Comparison of ENCODE assay signal across 20 mouse cellular contexts in genomic region chr14:48942882-48943281, GRCm38 (mm10).
DNase-seq lines count a peak whose midpoint lies in the region; ATAC-seq lines count a peak whose summit lies in the region.
"Had no signal": no experiment of that assay in that cellular context is flagged by ENCODE, and none has a peak within 500 bp of the region (broad histone marks: within the 10 kb centered on the region; RNA-seq: fewer than 3 reads in every experiment).

No protein-coding gene starts in this region.

- ATAC-seq in forebrain, embryonic 13.5 days: peak; percentile 65; the same call in 1 of the 2 replicates
- ATAC-seq in forebrain, embryonic 11.5 days (replicated peaks; ENCODE audit: low FRiP score): no peak
- ATAC-seq in lung, embryonic 15.5 days (ENCODE audit: borderline replicate concordance, extremely low read depth, low FRiP score, low TSS enrichment): no peak
- ATAC-seq in forebrain, embryonic 16.5 days: peak; percentile 73
- ATAC-seq in midbrain, embryonic 15.5 days (replicated peaks): peak; percentile 87
- ATAC-seq in erythroblast, adult 5-6 weeks (replicated peaks; ENCODE audit: low FRiP score, poor library complexity, severe bottlenecking): no peak
- ATAC-seq: intestine, postnatal 0 days had no signal

- no peaks in the 10 kb centered on the region for H3K36me3 ChIP-seq in forebrain, embryonic 13.5 days (ENCODE audit: poor library complexity, severe bottlenecking)
- no peaks in the 10 kb centered on the region for H3K36me3 ChIP-seq in forebrain, embryonic 11.5 days (ENCODE audit: control insufficient read depth, insufficient read depth, low read length)
- H3K36me3 ChIP-seq in lung, embryonic 15.5 days: no peaks in the 10 kb centered on the region
- H3K36me3 ChIP-seq in forebrain, embryonic 16.5 days (ENCODE audit: control insufficient read depth, insufficient read depth): no peaks in the 10 kb centered on the region
- no peaks in the 10 kb centered on the region for H3K36me3 ChIP-seq in midbrain, embryonic 15.5 days (replicated peaks)
- H3K36me3 ChIP-seq: heart, embryonic 12.5 days; limb, embryonic 12.5 days; liver, embryonic 13.5 days had no signal

- H3K27me3 ChIP-seq in forebrain, embryonic 13.5 days: no peaks in the 10 kb centered on the region
- no peaks in the 10 kb centered on the region for H3K27me3 ChIP-seq in forebrain, embryonic 11.5 days (ENCODE audit: control insufficient read depth, insufficient read depth, low read length)
- no peaks in the 10 kb centered on the region for H3K27me3 ChIP-seq in lung, embryonic 15.5 days
- no peaks in the 10 kb centered on the region for H3K27me3 ChIP-seq in forebrain, embryonic 16.5 days (replicated peaks; ENCODE audit: control insufficient read depth, insufficient read depth, low read length)
- no peaks in the 10 kb centered on the region for H3K27me3 ChIP-seq in midbrain, embryonic 15.5 days (replicated peaks)
- H3K27me3 ChIP-seq: heart, embryonic 12.5 days; limb, embryonic 12.5 days; liver, embryonic 13.5 days had no signal

- H3K4me3 ChIP-seq in forebrain, embryonic 13.5 days: no peak overlapping the region
- no peak overlapping the region for H3K4me3 ChIP-seq in forebrain, embryonic 11.5 days (ENCODE audit: low read depth, low read length)
- H3K4me3 ChIP-seq in lung, embryonic 15.5 days: no peak overlapping the region
- H3K4me3 ChIP-seq in forebrain, embryonic 16.5 days (replicated peaks; ENCODE audit: low read length): no peak overlapping the region
- H3K4me3 ChIP-seq in midbrain, embryonic 15.5 days: no peak overlapping the region
- H3K4me3 ChIP-seq: heart, embryonic 12.5 days; limb, embryonic 12.5 days; liver, embryonic 13.5 days had no signal

- 41% methylated on average over 10 of the region's 10 CpGs for whole genome bisulfite sequencing in forebrain, embryonic 13.5 days
- 38% methylated on average over 10 of the region's 10 CpGs for WGBS in forebrain, embryonic 11.5 days
- 36% methylated on average over 10 of the region's 10 CpGs for WGBS in lung, embryonic 15.5 days
- WGBS in forebrain, embryonic 16.5 days: 22% methylated on average over 10 of the region's 10 CpGs
- 13% methylated on average over 10 of the region's 10 CpGs for WGBS in midbrain, embryonic 15.5 days

- no peaks in the 10 kb centered on the region for H3K9me3 ChIP-seq in forebrain, embryonic 13.5 days (replicated peaks)
- no peaks in the 10 kb centered on the region for H3K9me3 ChIP-seq in forebrain, embryonic 11.5 days (ENCODE audit: control insufficient read depth, low read length)
- H3K9me3 ChIP-seq in lung, embryonic 15.5 days: no peaks in the 10 kb centered on the region
- H3K9me3 ChIP-seq in forebrain, embryonic 16.5 days (ENCODE audit: control insufficient read depth, low read length): no peaks in the 10 kb centered on the region
- no peaks in the 10 kb centered on the region for H3K9me3 ChIP-seq in midbrain, embryonic 15.5 days
- H3K9me3 ChIP-seq: heart, embryonic 12.5 days; limb, embryonic 12.5 days; liver, embryonic 13.5 days had no signal

- peak overlapping the region; percentile 12; the same call in 1 of the 2 replicates for H3K4me2 ChIP-seq in forebrain, embryonic 13.5 days
- no peak overlapping the region for H3K4me2 ChIP-seq in forebrain, embryonic 11.5 days (ENCODE audit: low read depth, low read length, severe bottlenecking)
- H3K4me2 ChIP-seq in lung, embryonic 15.5 days: peak overlapping the region; percentile 22
- peak overlapping the region; percentile 12; the same call in 1 of the 2 replicates for H3K4me2 ChIP-seq in forebrain, embryonic 16.5 days (ENCODE audit: low read length)
- H3K4me2 ChIP-seq in midbrain, embryonic 15.5 days: peak overlapping the region; percentile 29
- H3K4me2 ChIP-seq: heart, embryonic 12.5 days; limb, embryonic 12.5 days; liver, embryonic 13.5 days had no signal

- no peaks in the 10 kb centered on the region for H3K4me1 ChIP-seq in forebrain, embryonic 13.5 days
- no peaks in the 10 kb centered on the region for H3K4me1 ChIP-seq in forebrain, embryonic 11.5 days (replicated peaks; ENCODE audit: control insufficient read depth, insufficient read depth, low read length)
- no peaks in the 10 kb centered on the region for H3K4me1 ChIP-seq in lung, embryonic 15.5 days
- H3K4me1 ChIP-seq in forebrain, embryonic 16.5 days (replicated peaks; ENCODE audit: control insufficient read depth, insufficient read depth, low read length): peaks cover 7% of the 10 kb centered on the region; the same call in 1 of the 2 replicates
- H3K4me1 ChIP-seq in midbrain, embryonic 15.5 days: peaks cover 14% of the 10 kb centered on the region
- H3K4me1 ChIP-seq: heart, embryonic 12.5 days; limb, embryonic 12.5 days; liver, embryonic 13.5 days had no signal

- H3K27ac ChIP-seq in forebrain, embryonic 13.5 days: no peak overlapping the region
- no peak overlapping the region for H3K27ac ChIP-seq in forebrain, embryonic 11.5 days (ENCODE audit: low read depth, low read length)
- H3K27ac ChIP-seq in lung, embryonic 15.5 days: no peak overlapping the region
- H3K27ac ChIP-seq in forebrain, embryonic 16.5 days (ENCODE audit: low read length): no peak overlapping the region
- peak overlapping the region; percentile 54; the same call in 1 of the 2 replicates for H3K27ac ChIP-seq in midbrain, embryonic 15.5 days
- H3K27ac ChIP-seq: kidney, postnatal 0 days; limb, embryonic 12.5 days; liver, embryonic 13.5 days; macrophage had no signal

- no peak for DNase-seq in forebrain, embryonic 11.5 days (ENCODE audit: low spot score)
- no peak for DNase-seq in lung, postnatal 4 days
- DNase-seq in thymus, postnatal 25 days: no peak
- DNase-seq: adrenal gland, postnatal 10 days; B cell, adult 2 months; cerebellum, adult 2 months; gastrocnemius, postnatal 36 days; heart, postnatal 36 days; liver, embryonic 13.5 days; thymus, postnatal 36 days had no signal

- H3K9ac ChIP-seq in forebrain, embryonic 13.5 days: no peak overlapping the region
- H3K9ac ChIP-seq in forebrain, embryonic 11.5 days (ENCODE audit: low read length): no peak overlapping the region
- no peak overlapping the region for H3K9ac ChIP-seq in lung, embryonic 15.5 days
- H3K9ac ChIP-seq in forebrain, embryonic 16.5 days (replicated peaks; ENCODE audit: low read depth, low read length): 0 out of 2 replicates have a peak overlapping the region, but pooled peaks have one; percentile 9
- H3K9ac ChIP-seq in midbrain, embryonic 15.5 days: no peak overlapping the region
- H3K9ac ChIP-seq: heart, embryonic 12.5 days; limb, embryonic 12.5 days; liver, embryonic 13.5 days had no signal

Comparison
In these comparisons a context has a peak if more than half of its experiments do, and no peak if none do; other contexts are left out.
1. ATAC-seq: peak in forebrain, embryonic 13.5 days (single experiment), forebrain, embryonic 16.5 days (single experiment) and midbrain, embryonic 15.5 days (single experiment); none in forebrain, embryonic 11.5 days (single experiment), lung, embryonic 15.5 days (single experiment) and erythroblast, adult 5-6 weeks (single experiment).